Mouse (Mus musculus) heart, adult 8-10 months (tissue): ENCODE measurements around the gene Tmem19. TPM values are rescaled to one million over a fixed set of nuclear protein-coding genes. Genes with fewer than 3 reads are reported as not detected.

ENCODE experiments used
- DNase-seq: peaks from one replicate; pipeline ENCODE4 v3.0.0; 2022; ENCODE audit warnings: low spot score
- total RNA-seq, 4 experiments: library from RNA; stranded (reverse); gene quantifications; 2 replicates each; pipeline ENCODE4 v1.2.4; 2022

Tmem19 gene
- total RNA-seq = 10 to 100 TPM in 3 of 4 experiments, 1 to 10 TPM in 1; 9.9 to 12.7 (median 11.3) TPM

- peak; percentile 94 for DNase-seq
Measured at GRCm38 (mm10) chr10:115361840-115362622, at the start of gene Tmem19. TSS of gene Tmem19 (minus strand) at chr10:115362501.

- DNase-seq = peak; percentile 16
Measured at GRCm38 (mm10) chr10:115406393-115406792, 44.1 kb upstream of the Tmem19 start.

- DNase-seq = no peak
Measured at GRCm38 (mm10) chr10:115391896-115392295, 29.6 kb upstream of the Tmem19 start.

- DNase-seq = no peak
Measured at GRCm38 (mm10) chr10:115391076-115391475, 28.8 kb upstream of the Tmem19 start.

GRCm38 (mm10) chr10:115387891-115388290, 25.6 kb upstream of the Tmem19 start:
- no peak for DNase-seq

- peak; percentile 65 for DNase-seq
Measured at GRCm38 (mm10) chr10:115385018-115386002, 23.0 kb upstream of the Tmem19 start.

- peak; percentile 98 for DNase-seq
Measured at GRCm38 (mm10) chr10:115384221-115385017, 22.1 kb upstream of the Tmem19 start, which contains the start of the genes Thap2 and Zfc3h1. TSS of gene Thap2 (minus strand) at chr10:115384443. TSS of gene Zfc3h1 (plus strand) at chr10:115384959.

GRCm38 (mm10) chr10:115383644-115384220, 21.4 kb upstream of the Tmem19 start:
- DNase-seq = peak; percentile 45

GRCm38 (mm10) chr10:115382846-115383643, 20.7 kb upstream of the Tmem19 start:
- no peak for DNase-seq

- DNase-seq = no peak
Measured at GRCm38 (mm10) chr10:115381506-115382084, 19.3 kb upstream of the Tmem19 start.

GRCm38 (mm10) chr10:115363151-115363550, 850 bp upstream of the Tmem19 start:
- DNase-seq = no peak

- no peak for DNase-seq
Measured at GRCm38 (mm10) chr10:115362623-115362964, 293 bp upstream of the Tmem19 start.

GRCm38 (mm10) chr10:115359066-115359465, 3.2 kb downstream of the Tmem19 start:
- DNase-seq = no peak

- DNase-seq = no peak
Measured at GRCm38 (mm10) chr10:115358216-115358919, 3.9 kb downstream of the Tmem19 start.

GRCm38 (mm10) chr10:115356106-115356505, 6.2 kb downstream of the Tmem19 start:
- DNase-seq = no peak

GRCm38 (mm10) chr10:115355016-115355415, 7.3 kb downstream of the Tmem19 start:
- no peak for DNase-seq

- DNase-seq = no peak
Measured at GRCm38 (mm10) chr10:115354553-115354952, 7.7 kb downstream of the Tmem19 start.

GRCm38 (mm10) chr10:115350810-115351397, 11.4 kb downstream of the Tmem19 start:
- DNase-seq = no peak

- DNase-seq = no peak
Measured at GRCm38 (mm10) chr10:115349509-115349908, 12.8 kb downstream of the Tmem19 start.
